Mouse (Mus musculus) yolk sac, embryonic 10.5 days (tissue): ENCODE measurements around the gene Aldh9a1.

ENCODE experiments used
- DNase-seq: peaks from one replicate; pipeline ENCODE4 v3.0.0-alpha.2; 2017; ENCODE audit warnings: low spot score

Gene Aldh9a1

DNA sequence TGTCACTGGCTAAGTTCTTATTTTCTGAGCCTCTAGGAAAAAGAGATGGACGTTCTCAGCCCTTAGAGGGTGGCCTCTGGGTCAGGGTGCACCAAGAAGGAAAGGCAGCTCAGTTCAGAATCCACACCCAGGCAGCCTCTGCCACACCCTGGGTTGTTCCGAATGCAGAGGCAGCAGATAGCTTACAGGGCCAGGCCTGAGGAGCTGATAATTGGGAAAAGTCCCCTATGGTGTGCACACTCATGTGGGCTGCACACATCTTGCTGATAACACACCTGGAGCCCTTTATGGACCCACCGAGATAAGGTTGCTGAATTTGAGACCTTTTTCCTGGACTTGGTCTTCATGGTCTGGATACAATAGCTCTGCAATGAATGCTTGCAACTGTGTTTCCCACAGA lies 34.4 kb downstream of the Aldh9a1 start:
- DNase-seq = no peak

GRCm38 (mm10) chr1:167385211-167385610 lies 35.4 kb downstream of the Aldh9a1 start:
- DNase-seq = no peak

DNA sequence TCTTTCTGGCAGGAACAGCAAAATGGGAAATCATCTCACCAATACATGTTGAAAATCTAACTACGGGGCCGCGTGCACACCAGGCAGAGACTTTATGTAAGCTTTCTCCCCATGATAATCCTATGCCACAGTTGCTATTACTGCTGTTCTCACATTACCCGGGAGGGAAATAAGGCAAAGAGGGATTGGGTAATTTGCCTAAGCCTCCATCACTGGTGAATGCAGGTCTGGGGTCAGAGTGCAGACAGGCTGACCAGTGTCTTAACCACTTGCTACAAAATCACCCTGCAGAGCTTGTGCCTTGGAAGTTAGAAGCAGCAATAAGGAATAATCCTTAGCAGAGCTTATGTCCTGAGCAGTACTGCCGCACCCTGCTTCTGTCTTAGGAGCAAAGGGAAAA lies 35.8 kb downstream of the Aldh9a1 start:
- DNase-seq = no peak

DNA sequence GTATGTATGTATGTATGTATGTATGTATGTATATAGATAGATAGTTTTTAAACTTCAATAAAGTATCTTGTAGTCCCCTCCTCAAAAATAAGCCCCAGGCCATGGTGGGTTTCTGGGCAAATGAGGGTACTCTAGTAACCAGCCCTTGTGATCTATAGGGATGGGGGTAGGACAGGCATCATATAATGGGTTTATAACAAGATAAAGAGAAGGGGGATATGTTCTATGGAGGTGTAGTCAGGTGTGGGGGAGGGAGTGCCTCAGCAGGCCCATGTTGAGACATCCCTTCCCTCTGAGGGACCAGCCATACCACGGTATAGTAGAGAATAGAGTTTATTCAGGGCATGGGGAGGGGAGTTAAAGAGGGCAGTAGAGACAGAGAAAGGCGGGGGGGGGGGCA lies 36.7 kb downstream of the Aldh9a1 start:
- no peak for DNase-seq

DNA sequence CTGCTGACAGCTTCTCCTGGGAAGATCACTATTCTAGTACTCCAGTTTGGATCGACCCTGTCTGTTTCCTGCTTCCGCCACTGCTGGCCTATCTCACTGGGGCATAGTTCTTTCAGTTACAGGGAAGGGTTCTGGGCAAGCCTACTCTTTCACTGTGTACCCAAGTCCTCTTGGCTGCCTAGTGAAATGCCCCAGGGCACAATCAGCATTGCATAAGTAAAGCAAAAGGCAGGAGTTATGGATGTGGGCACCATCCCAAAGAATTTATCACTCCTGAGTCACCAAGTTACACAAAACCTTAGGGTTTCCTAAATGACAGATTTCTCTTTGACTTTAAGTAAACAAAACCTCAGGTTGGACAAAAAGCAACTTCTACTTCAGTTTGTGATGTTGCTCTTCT lies 37.5 kb downstream of the Aldh9a1 start:
- no peak for DNase-seq

- no peak for DNase-seq
Measured at GRCm38 (mm10) chr1:167387796-167388195, 38.0 kb downstream of the Aldh9a1 start.

DNA sequence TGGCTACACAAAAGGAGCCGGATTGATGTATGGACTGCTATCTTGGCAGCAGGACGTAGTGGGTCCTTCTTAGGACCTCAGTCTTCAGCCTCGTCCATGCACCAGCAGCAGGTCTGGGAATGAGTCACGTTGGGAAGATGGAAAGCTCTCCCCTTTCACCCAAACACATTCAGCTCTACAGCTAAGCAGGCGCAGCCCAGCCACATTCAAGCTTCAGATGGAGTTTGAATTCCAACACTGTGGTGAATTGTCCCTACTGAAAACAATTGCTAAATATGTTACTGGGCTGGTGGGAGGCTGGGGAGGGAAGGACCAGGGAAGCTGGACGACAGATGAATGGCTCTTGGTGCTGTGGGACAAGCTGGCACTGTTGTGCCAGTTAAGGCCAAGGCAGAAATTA lies 38.8 kb downstream of the Aldh9a1 start:
- no peak for DNase-seq

DNA sequence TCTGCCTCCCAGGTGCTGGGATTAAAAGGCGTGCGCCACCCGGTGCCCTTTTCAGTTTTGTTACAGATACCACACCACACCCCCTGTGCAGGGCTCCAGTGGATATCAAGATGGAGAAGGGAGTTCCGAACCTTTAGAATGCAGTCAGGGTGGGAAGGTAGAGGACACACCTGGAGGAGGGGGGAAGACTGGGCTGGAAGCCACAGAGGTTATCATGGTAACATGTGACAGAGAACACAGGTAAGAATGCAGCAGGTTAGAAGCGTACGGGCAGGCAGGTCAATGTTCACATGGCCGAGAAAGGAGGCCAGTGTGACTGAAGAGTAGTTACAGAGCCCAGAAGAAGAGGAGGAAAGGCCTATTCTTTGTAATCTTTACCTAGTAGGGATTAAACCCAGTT lies 39.8 kb downstream of the Aldh9a1 start:
- peak; percentile 66 for DNase-seq

DNA sequence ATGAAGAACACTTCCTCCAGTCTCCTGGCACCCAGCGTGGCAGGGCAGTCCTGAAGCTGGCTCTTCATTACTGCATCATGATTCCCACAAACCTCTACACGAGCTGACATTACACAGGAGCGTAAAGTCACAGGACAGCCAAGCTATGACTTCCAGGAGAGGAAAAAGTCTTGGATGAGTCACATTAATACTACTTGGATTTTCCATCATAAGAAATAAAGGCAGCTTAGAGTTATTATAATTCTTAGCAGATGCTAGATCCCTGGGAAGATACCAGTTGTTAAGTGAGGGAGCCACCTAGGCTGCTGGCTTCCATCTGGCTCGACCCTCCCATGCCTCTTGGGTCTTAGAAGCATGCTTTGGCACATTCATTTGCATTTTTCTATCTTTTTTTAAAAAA lies 40.6 kb downstream of the Aldh9a1 start:
- no peak for DNase-seq

DNA sequence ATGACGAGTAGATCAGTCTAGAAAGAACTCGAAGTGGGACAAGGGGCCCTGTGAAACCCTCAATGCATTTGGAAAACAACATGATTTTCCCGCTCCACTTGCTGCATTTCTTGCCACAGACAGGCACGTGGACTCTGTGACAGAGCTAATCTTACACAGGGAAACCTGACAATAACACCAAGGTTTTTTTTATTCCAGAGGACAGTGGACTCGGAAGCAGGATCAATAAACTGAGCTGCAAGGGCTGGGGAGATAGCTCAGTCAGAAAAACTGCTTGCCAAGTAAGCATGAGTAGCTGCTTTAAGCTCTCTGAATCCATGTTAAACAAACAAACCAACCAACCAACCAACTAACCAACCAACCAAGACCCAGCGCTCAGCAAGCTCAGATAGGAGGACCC lies 41.5 kb downstream of the Aldh9a1 start:
- peak; percentile 35 for DNase-seq

- no peak for DNase-seq
Measured at GRCm38 (mm10) chr1:167392031-167392640, 42.3 kb downstream of the Aldh9a1 start.

DNA sequence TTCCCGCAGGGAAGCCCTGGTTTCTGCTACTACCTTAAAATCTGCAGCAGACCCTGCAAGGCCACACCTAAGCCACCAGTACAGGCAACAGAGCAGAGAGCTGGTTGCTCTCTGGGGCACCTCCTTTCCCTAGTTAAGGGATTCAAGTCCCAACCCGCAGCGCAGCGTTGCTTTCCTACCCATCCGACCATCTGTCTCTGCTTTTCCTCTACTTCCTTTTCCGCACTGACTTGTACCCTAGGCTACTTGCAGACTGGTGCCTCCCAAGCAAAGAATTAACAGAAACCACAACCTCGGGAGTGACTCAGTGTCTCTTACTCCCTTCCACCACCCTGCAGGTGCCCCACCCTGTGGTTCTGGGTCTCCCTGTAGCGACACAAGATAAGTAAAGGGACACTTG lies 42.9 kb downstream of the Aldh9a1 start:
- DNase-seq = no peak

GRCm38 (mm10) chr1:167393281-167393680 lies 43.5 kb downstream of the Aldh9a1 start:
- DNase-seq = no peak

GRCm38 (mm10) chr1:167393683-167394492 lies 44.1 kb downstream of the Aldh9a1 start, which contains the start of gene Mgst3:
Mgst3 (minus strand) TSS chr1:167393841.
- DNase-seq = peak; percentile 97

GRCm38 (mm10) chr1:167405237-167405636 lies 55.4 kb downstream of the Aldh9a1 start:
- DNase-seq = no peak

DNA sequence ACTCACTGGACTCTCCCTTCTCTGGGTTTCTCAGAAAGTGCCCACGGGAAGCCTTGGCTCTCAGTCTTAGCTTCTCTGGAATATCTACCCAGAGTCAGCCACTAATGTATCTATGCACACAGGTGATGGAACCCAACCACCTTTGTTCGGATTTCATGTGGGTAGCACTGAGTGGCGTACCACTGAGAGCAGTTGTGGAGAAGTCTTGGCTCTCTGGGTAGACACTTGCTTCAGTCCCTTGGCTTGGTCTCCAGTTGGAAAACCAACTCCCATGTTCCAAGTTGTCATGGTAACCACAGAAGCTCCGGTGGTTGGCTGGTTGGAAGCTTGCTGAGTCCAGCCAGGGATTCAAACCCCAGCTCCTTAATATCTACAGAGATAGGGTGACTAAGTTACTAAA lies 59.8 kb downstream of the Aldh9a1 start:
- DNase-seq = no peak

- no peak for DNase-seq
Measured at GRCm38 (mm10) chr1:167411991-167412715, 62.4 kb downstream of the Aldh9a1 start.

DNA sequence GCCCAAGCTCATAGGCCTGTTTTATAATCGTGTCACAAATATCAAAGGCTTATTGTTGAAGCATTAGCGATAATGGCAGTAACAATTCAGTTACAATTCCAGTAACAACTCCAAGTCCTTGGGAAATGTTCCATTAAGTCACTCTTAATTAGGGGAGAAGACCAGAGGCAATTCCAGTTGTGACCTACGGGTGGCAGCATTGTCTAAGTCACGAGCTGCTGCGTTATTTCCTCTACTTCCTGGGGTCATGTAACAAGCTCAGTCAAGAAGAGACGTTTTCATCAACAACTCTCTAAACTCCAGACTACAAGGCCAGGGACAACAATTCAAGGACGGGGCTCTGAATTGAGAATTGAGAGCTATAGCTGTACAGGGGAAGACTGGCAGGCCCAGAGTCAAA lies 65.1 kb downstream of the Aldh9a1 start:
- DNase-seq = peak; percentile 36
